In the genomic region with DNA sequence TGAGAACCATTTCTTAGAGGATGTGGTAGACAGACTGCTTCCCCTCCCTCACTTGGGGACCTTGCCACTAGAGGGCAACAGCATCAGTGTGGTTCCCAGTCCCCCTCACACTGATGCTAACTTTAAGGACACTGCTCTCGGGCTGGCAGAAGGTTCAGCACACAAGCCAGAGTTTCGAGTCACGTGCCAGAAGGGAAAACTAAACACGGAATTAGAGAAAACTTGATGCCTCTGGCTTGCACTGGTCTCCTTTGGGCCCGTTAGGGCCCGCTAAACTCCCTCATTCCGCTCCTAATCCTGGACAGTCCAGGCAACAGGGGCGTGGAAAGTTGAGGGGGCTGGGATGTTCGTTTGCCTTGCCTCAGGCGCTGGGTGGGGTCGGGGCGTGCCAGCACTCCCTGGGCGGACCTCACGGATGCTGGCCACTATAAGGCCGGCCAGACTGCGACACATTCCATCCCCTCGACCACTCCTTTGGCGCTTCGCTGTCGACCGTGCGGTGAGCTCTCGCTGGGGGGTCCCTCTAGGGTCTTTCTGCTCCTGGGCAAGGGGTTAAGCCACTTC, we compare ENCODE assay signal across 8 mouse cellular contexts. TPM values are rescaled to one million over a fixed set of nuclear protein-coding genes. Genes with fewer than 3 reads are reported as not detected.
DNase-seq lines count a peak whose midpoint lies in the region; ATAC-seq and TF ChIP-seq lines count a peak whose summit lies in the region.

Gene S100a6, plus strand, starts transcription at position 155 of the 564 bp plus-strand sequence.

- peak in 1 of 2 experiments; percentile 8 for DNase-seq in cerebellum, adult 2 months
- no peak for DNase-seq in cerebellum, adult 9-11 months
- peak; percentile 74 to 81 for DNase-seq in gastrocnemius, postnatal 36 days
- DNase-seq in left cerebral cortex, postnatal 36 days (ENCODE audit: low spot score in 2 of 2) = no peak
- peak; percentile 75 for DNase-seq in mesoderm, embryonic 11.5 days (ENCODE audit: low read depth, low spot score)
- peak; percentile 48 to 66 for DNase-seq in spleen, postnatal 14 days (ENCODE audit: low spot score in 2 of 2)

- H3K4me3 ChIP-seq in cerebellum, adult 2 months (replicated peaks; ENCODE audit: insufficient read depth, low read depth, low read length) = peak within 1 kb of the TSS; percentile 26

- peak; percentile 76 for ATAC-seq in common myeloid progenitor, adult 5-6 weeks (replicated peaks; ENCODE audit: low read depth, poor library complexity, severe bottlenecking)
- ATAC-seq in inflammation-experienced regulatory T-cells, adult 6 months = peak; percentile 84

- intact Hi-C loops in gastrocnemius, postnatal 36 days (cut with DNase I) = no loop called here
- intact Hi-C loops in left cerebral cortex, postnatal 36 days (cut with DNase I) = loop anchor here (1.0 to 5.0 kb wide), 2 partner anchors 26 to 86 kb away; partner anchors contain the start of gene S100a14

- 0 out of 2 replicates have a peak, but pooled peaks cover 2% of the 10 kb centered on the region for H3K27me3 ChIP-seq in cerebellum, adult 2 months (ENCODE audit: control insufficient read depth, insufficient read depth, low read length)

- TF ChIP-seq POLR2A in cerebellum, adult 2 months (IDR thresholded peaks at IDR 0.05; ENCODE audit: borderline replicate concordance, insufficient read depth, low read length) = no peak

- peaks cover 5% of the 10 kb centered on the region for H3K4me1 ChIP-seq in cerebellum, adult 2 months (ENCODE audit: control insufficient read depth, insufficient read depth, low read length)

- WGBS in cerebellum, adult 2 months = 1% methylated on average over 23 of the region's 23 CpGs

- no peak within 1 kb of the TSS for H3K27ac ChIP-seq in cerebellum, adult 2 months (ENCODE audit: insufficient read depth, low read length)

- TF ChIP-seq CTCF in cerebellum, adult 2 months (IDR thresholded peaks at IDR 0.05; ENCODE audit: borderline replicate concordance, insufficient read depth, low read depth, low read length) = peak; percentile 63

RNA-seq across cellular contexts. Expression of gene S100a6, which starts in this region (rescaled TPM):
- 32.0 and 36.0 TPM in 2 replicates for polyA plus RNA-seq in cerebellum, adult 2 months (2012; rRNA removed)
- total RNA-seq in common myeloid progenitor, adult 5-6 weeks (2017) = 8.0 and 14.7 TPM in 2 replicates
- 10 to 100 TPM; 61.9 to 77.2 TPM for total RNA-seq in gastrocnemius, postnatal 36 days (2021)
- polyA plus RNA-seq in inflammation-experienced regulatory T-cells, adult 6 months (2017; shearing (Covaris generic)) = 1,000 to 10,000 TPM in 1 of 3 experiments, 100 to 1,000 TPM in 2; 212 to 1,342 (median 247) TPM
- total RNA-seq in left cerebral cortex, postnatal 36 days (2021) = 10 to 100 TPM; 28.7 to 30.9 TPM

Comparison
In these comparisons a context has a peak if more than half of its experiments do, and no peak if none do; other contexts are left out.
1. DNase-seq: peak in gastrocnemius, postnatal 36 days (2 of 2), mesoderm, embryonic 11.5 days (single experiment) and spleen, postnatal 14 days (2 of 2); none in cerebellum, adult 9-11 months (single experiment) and left cerebral cortex, postnatal 36 days (0 of 2).